Mouse (Mus musculus): Measurements from ENCODE around the gene Tbc1d22a. TPM values are rescaled to one million over a fixed set of nuclear protein-coding genes. Genes with fewer than 3 reads are reported as not detected.

Gene Tbc1d22a
- polyA plus RNA-seq, 1 experiment from 2014 or later = 6.6 TPM

DNA sequence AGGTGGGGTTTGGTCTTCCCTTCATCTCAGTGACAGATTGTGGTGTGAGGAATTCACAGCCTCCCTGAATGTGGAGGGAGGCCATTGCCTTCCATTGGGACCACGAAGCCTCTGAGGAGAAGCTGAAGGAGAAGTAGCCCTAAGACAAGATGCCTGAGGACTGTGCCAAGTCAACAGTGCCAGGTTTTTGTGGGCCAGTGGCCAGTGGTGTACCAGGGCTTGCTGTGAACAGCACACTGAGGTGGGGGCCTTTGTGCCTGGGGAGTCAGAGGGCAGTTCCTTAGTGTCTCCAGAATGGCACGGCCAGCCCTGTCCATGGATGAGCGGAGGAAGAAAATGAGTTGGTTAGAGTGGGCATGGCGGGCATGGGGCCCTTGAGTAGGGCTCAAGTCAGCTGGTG is 45.9 kb downstream of the Tbc1d22a start:
- Histone ChIP-seq H3K4me1 (replicated peaks) (no peaks in the 10 kb centered on the region), H3K4me3 (replicated peaks) (no peak overlapping the region), H3K4me2 (no peak overlapping the region), H3K36me3 (replicated peaks) (no peaks in the 10 kb centered on the region), H3K27me3 (no peaks in the 10 kb centered on the region), H3K27ac (replicated peaks) (no peak overlapping the region), H3K9me3 (replicated peaks) (no peaks in the 10 kb centered on the region), H3K9ac (no peak overlapping the region)
- WGBS (ENCODE audit: insufficient replicate concordance) = 74% methylated on average over 4 of the region's 4 CpGs
- no peak for ATAC-seq (ENCODE audit: insufficient read depth)

DNA sequence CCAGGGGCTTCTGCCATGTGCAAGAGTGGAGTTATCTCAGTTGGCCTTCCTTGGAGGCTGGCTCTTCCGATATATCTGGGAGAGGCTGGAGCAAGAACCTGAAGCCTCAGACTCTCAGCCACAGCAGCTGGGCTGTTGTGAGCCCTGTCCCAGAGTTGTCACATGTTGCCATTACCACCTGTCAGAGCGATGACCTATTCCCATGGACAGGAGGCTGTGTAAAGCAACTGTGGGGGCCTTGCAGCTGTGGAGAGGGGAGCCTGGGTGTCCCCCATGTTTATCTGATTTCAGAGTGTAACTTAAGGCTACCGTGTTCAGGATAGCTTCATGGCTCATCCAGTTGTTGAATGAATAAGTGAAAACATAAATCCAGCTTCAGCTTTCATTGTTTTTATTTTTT is 50.1 kb downstream of the Tbc1d22a start:
- no peak overlapping the region for H3K27ac ChIP-seq (replicated peaks)
- H3K36me3 ChIP-seq (replicated peaks) = no peaks in the 10 kb centered on the region
- H3K9ac ChIP-seq = no peak overlapping the region
- H3K4me3 ChIP-seq (replicated peaks) = no peak overlapping the region
- H3K9me3 ChIP-seq (replicated peaks) = no peaks in the 10 kb centered on the region
- H3K27me3 ChIP-seq = no peaks in the 10 kb centered on the region
- no peak overlapping the region for H3K4me2 ChIP-seq
- no peak for ATAC-seq (ENCODE audit: insufficient read depth)
- 63% methylated on average over 3 of the region's 3 CpGs for WGBS (ENCODE audit: insufficient replicate concordance)
- H3K4me1 ChIP-seq (replicated peaks) = no peaks in the 10 kb centered on the region; the same call in 1 of the 2 replicates

DNA sequence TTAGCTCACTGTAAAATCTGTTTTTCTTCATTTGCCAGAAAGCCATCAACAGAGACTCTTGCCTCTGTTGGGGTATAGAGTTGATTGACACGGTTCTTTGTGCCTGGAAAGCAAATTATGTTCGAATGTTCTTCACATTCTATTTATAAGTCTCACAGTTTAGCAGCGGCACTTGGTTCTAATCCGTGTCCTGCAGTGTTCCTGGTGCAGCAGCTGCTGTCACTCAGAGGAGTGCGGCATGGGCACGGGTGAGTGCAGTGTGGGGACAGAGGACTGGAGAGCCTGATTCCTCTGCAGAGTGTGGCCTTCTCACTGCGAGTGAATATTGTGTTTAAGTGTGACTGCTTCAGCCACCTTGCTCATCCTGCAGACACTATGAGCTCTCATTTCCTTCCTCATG is 50.5 kb downstream of the Tbc1d22a start:
- H3K27ac ChIP-seq (replicated peaks) = no peak overlapping the region

DNA sequence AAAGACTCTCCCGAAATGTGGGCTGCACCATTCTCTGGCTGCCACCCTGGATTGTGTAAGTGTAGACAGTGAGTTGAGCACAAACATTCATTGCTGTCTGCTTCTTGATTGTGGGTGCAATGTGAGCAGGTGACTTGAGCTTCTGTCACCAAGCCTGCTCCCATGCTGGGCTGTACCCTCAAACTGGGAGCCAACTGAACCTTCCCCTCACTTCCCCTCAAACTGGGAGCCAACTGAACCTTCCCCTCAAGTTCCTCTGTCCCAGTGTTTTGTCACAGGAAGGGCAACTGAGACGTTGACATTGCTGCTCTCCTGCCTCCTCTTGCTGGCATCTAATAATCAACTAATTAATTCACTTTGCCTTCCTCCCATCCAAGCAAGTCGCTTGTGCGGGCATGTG is 52.7 kb downstream of the Tbc1d22a start:
- no peaks in the 10 kb centered on the region for H3K9me3 ChIP-seq (replicated peaks)
- H3K36me3 ChIP-seq (replicated peaks) = no peaks in the 10 kb centered on the region
- no peak overlapping the region for H3K27ac ChIP-seq (replicated peaks)
- H3K9ac ChIP-seq = no peak overlapping the region
- H3K4me3 ChIP-seq (replicated peaks) = no peak overlapping the region
- ATAC-seq (ENCODE audit: insufficient read depth) = no peak
- WGBS (ENCODE audit: insufficient replicate concordance) = 52% methylated on average over 4 of the region's 4 CpGs
- H3K4me1 ChIP-seq (replicated peaks) = no peaks in the 10 kb centered on the region; the same call in 1 of the 2 replicates
- no peaks in the 10 kb centered on the region for H3K27me3 ChIP-seq
- H3K4me2 ChIP-seq = no peak overlapping the region

More for the DNA sequence above, 50.5 kb downstream of the Tbc1d22a start:
- no peaks in the 10 kb centered on the region; the same call in 1 of the 2 replicates for H3K4me1 ChIP-seq (replicated peaks)
- no peaks in the 10 kb centered on the region for H3K9me3 ChIP-seq (replicated peaks)
- no peaks in the 10 kb centered on the region for H3K36me3 ChIP-seq (replicated peaks)
- H3K4me3 ChIP-seq (replicated peaks) = no peak overlapping the region
- WGBS (ENCODE audit: insufficient replicate concordance) = 66% methylated on average over 7 of the region's 7 CpGs
- no peaks in the 10 kb centered on the region for H3K27me3 ChIP-seq
- no peak for ATAC-seq (ENCODE audit: insufficient read depth)
- no peak overlapping the region for H3K9ac ChIP-seq
- no peak overlapping the region for H3K4me2 ChIP-seq

DNA sequence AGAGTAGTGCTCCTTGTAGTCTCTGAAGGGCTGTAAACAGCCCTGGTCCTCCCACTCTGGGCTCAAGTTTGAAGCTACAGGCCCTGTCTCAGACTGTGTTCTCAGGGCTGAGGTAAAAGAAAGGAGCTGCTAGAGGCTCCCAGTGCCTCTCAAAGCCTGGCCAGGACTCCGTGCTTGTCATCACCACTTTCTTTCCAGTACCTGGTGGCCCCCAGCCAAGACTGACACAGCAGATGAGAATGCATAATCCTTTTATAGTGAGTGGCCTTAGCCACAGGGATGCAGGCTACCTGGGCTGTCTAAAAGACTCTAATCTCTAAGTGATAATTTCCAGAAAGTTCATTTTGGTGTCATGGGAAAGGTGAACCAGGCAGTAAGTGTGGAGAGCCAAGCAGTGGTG is 54.3 kb downstream of the Tbc1d22a start:
- Histone ChIP-seq H3K4me3 (replicated peaks) (no peak overlapping the region), H3K36me3 (replicated peaks) (no peaks in the 10 kb centered on the region), H3K9ac (no peak overlapping the region), H3K4me1 (replicated peaks) (no peaks in the 10 kb centered on the region; the same call in 1 of the 2 replicates), H3K27ac (replicated peaks) (no peak overlapping the region), H3K9me3 (replicated peaks) (no peaks in the 10 kb centered on the region), H3K27me3 (no peaks in the 10 kb centered on the region), H3K4me2 (no peak overlapping the region)
- 32% methylated on average over 1 of the region's 1 CpGs for WGBS (ENCODE audit: insufficient replicate concordance)
- no peak for ATAC-seq (ENCODE audit: insufficient read depth)

DNA sequence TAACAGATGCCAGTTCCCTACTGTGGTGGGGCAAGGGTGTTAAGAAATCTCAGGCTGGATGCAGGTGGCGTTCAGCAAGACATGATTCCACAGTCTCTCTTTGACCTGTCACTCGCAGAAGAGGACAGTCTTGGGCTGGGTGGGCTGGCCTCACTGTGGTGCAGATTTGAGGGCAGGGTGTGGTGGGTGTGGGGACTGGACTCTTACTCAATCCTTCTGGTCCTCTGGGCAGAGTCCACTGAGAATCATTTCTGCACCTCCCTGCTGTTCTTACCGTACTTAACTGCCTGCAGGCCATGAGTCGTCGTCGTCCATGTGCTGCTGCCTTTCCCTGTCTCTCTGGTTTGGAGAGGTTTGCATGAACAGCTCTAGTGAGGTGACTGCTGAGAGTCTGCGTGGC is 61.5 kb downstream of the Tbc1d22a start:
- Histone ChIP-seq H3K4me2 (no peak overlapping the region), H3K27me3 (no peaks in the 10 kb centered on the region), H3K9ac (no peak overlapping the region), H3K27ac (replicated peaks) (no peak overlapping the region), H3K36me3 (replicated peaks) (no peaks in the 10 kb centered on the region), H3K4me1 (replicated peaks) (peaks cover 16% of the 10 kb centered on the region), H3K4me3 (replicated peaks) (no peak overlapping the region), H3K9me3 (replicated peaks) (no peaks in the 10 kb centered on the region)
- WGBS (ENCODE audit: insufficient replicate concordance) = 65% methylated on average over 7 of the region's 7 CpGs
- ATAC-seq (ENCODE audit: insufficient read depth) = no peak

DNA sequence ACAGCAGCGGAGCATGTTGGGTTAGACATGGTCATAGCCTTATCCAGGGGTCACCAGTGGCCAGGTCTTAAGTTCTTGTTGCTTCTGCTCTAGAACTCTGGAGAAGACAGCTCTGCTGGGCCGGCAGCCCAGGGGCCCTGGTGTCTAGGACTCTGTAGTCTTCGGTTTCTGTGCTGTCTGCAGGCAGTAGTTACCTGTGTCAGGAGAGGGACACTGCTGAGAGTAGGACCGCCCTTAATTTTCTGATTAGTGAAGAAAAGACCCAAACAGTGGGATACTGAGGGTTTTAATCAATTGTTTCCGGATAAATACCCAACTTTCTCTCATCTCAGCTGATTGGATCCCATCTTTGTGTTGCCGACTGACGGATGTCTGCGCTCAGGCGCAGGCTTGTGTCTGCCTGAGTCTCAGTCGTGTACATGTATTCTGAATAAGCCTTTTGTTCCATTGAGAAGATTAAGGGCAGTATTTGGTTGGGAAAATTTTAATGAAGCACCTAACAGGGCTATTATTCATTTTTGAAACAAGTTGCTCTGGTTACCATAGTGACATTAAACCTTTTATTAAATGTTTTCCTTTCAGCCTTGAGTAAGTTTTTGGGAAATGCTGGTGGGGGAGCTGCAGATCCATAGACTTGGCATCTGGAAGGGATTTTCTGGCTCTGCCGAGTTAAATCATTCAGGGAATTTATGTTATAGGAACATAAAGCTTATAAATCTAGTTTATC is 62.4 kb downstream of the Tbc1d22a start:
- no peaks in the 10 kb centered on the region for H3K27me3 ChIP-seq
- H3K9me3 ChIP-seq (replicated peaks) = no peaks in the 10 kb centered on the region
- no peak overlapping the region for H3K4me3 ChIP-seq (replicated peaks)
- H3K4me1 ChIP-seq (replicated peaks) = peaks cover 16% of the 10 kb centered on the region
- no peak for ATAC-seq (ENCODE audit: insufficient read depth)
- no peak overlapping the region for H3K4me2 ChIP-seq
- H3K36me3 ChIP-seq (replicated peaks) = no peaks in the 10 kb centered on the region
- WGBS (ENCODE audit: insufficient replicate concordance) = 75% methylated on average over 11 of the region's 11 CpGs
- H3K9ac ChIP-seq = no peak overlapping the region
- no peak overlapping the region for H3K27ac ChIP-seq (replicated peaks)

DNA sequence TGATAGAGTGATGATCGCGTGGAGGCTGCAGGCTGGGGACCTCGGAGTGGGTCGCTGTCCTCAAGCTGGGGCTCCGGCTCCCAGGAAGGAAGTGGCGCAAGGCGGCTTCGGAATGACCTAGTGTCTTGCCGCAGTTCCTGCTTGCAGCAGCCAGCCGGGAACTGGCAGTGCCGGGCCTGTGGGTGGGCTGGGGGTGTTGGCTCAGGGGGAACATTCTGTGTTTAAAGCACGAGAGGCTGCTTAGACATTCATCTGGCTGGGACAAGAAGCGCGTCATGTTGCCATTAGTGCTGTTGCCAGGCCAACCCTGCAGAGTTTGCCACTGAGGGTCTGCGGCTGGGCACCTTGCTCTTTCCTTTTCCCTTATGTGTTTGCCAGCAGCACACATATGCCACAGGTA is 63.2 kb downstream of the Tbc1d22a start:
- H3K36me3 ChIP-seq (replicated peaks) = no peaks in the 10 kb centered on the region
- H3K27me3 ChIP-seq = no peaks in the 10 kb centered on the region
- no peak overlapping the region for H3K4me3 ChIP-seq (replicated peaks)
- no peak for ATAC-seq (ENCODE audit: insufficient read depth)
- no peaks in the 10 kb centered on the region for H3K9me3 ChIP-seq (replicated peaks)
- H3K4me1 ChIP-seq (replicated peaks) = peaks cover 16% of the 10 kb centered on the region
- no peak overlapping the region for H3K9ac ChIP-seq
- H3K4me2 ChIP-seq = peak overlapping the region; percentile 5; the same call in 1 of the 2 replicates
- WGBS (ENCODE audit: insufficient replicate concordance) = 74% methylated on average over 15 of the region's 15 CpGs
- H3K27ac ChIP-seq (replicated peaks) = no peak overlapping the region

DNA sequence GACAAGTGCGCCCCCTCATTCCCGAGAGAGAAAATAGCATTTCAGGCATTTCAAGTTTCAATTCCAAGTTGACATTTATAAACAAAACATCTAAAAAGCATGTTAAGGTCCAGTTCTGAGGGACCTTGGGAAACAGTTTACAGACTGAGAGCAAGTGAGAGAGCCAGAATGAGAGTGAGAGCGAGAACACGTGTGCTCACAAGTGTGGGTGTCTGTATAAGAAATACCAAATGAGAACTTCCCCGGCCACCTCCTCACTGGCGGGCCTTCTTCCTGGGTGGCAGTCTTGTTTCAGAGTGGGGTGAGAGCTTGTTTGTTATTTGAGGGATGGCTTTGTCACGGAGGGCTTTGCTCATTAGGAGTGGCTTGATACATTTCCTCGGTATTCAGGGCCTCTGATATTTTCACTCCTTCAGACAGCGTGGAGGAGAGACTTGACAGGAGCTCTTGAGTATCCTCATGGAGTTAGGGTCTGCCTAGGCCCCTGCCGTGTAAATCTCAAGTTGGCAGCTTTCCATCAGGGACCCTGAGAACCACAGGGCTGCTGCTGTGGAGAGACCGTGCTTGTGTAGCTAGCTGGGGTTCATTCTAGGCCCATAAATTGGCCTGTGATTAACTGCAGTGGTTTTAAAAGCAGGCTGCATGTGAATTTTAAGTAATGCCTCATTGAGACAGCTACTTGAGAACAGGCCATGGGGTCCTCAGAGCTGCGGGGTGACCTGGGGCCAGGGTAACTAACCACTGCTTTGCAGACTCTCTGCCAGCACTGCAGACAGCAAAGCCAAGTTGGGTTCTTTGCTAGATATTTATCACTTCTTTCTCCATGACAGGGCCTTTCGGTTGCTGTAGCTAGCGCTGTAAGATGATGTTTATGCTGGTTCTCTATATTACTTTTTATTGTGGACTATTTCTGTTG is 65.1 kb downstream of the Tbc1d22a start:
- H3K4me1 ChIP-seq (replicated peaks) = peaks cover 16% of the 10 kb centered on the region
- no peak overlapping the region for H3K4me2 ChIP-seq
- H3K9ac ChIP-seq = no peak overlapping the region
- no peak overlapping the region for H3K4me3 ChIP-seq (replicated peaks)
- no peak overlapping the region for H3K27ac ChIP-seq (replicated peaks)
- H3K9me3 ChIP-seq (replicated peaks) = no peaks in the 10 kb centered on the region
- no peaks in the 10 kb centered on the region for H3K27me3 ChIP-seq
- H3K36me3 ChIP-seq (replicated peaks) = no peaks in the 10 kb centered on the region
- 76% methylated on average over 14 of the region's 14 CpGs for WGBS (ENCODE audit: insufficient replicate concordance)
- ATAC-seq (ENCODE audit: insufficient read depth) = no peak

DNA sequence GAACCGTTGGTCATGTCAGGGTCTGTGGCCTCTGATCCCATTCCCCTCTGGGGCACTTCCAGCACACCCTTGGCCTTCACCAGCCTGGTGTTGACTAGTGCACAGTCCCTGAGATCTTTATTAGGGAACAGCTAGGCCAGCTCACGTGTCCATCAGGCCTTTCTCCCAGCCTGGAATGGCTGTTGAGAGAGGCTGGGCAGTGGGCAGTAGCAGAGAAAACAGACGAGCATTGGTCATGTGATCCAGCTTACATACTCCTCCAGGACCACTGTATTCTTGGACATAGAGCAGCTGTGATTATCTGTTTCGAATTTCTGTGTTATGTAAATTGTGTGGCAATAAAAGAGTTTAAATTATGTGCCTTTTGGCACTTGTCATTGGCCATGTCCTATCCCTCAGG is 65.9 kb downstream of the Tbc1d22a start:
- H3K9me3 ChIP-seq (replicated peaks) = no peaks in the 10 kb centered on the region
- no peak overlapping the region for H3K9ac ChIP-seq
- WGBS (ENCODE audit: insufficient replicate concordance) = 59% methylated on average over 4 of the region's 4 CpGs
- peaks cover 16% of the 10 kb centered on the region for H3K4me1 ChIP-seq (replicated peaks)
- no peak overlapping the region for H3K4me2 ChIP-seq
- no peak overlapping the region for H3K27ac ChIP-seq (replicated peaks)
- ATAC-seq (ENCODE audit: insufficient read depth) = no peak
- no peak overlapping the region for H3K4me3 ChIP-seq (replicated peaks)
- H3K27me3 ChIP-seq = no peaks in the 10 kb centered on the region
- H3K36me3 ChIP-seq (replicated peaks) = no peaks in the 10 kb centered on the region

DNA sequence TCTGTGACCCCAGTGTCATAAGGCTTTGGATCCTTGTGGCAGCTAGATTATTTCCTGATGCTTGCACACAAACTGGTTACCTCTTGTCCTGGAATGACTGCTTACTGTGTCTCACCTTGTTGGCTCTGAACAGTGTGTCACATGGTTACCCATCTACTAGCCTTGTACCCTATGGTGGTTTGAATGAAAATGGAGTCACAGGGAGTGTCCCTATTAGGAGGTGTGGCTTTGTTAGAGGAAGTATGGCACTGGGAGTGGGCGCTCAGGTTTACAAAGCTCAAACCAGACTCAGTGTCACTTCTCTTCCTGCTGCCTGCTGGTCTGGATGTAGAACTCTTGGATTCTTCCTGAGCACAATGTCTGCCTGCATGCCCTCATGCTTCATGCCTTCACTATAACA is 69.0 kb downstream of the Tbc1d22a start:
- Histone ChIP-seq H3K9me3 (replicated peaks) (no peaks in the 10 kb centered on the region), H3K27ac (replicated peaks) (no peak overlapping the region), H3K4me3 (replicated peaks) (no peak overlapping the region), H3K36me3 (replicated peaks) (no peaks in the 10 kb centered on the region), H3K9ac (no peak overlapping the region), H3K4me1 (replicated peaks) (no peaks in the 10 kb centered on the region), H3K27me3 (no peaks in the 10 kb centered on the region), H3K4me2 (no peak overlapping the region)
- WGBS (ENCODE audit: insufficient replicate concordance) = 69% methylated on average over 1 of the region's 1 CpGs
- ATAC-seq (ENCODE audit: insufficient read depth) = no peak

Data from liver, embryonic 15.5 days (tissue).